Mouse (Mus musculus) frontal cortex, adult 2 months (tissue): ENCODE results near the gene Epha2. TPM values are rescaled to one million over a fixed set of nuclear protein-coding genes. Genes with fewer than 3 reads are reported as not detected.

Experiments used
- DNase-seq, 2 experiments: peaks; one replicate each; pipeline ENCODE4 v3.0.0; 2022; ENCODE audit warnings: low spot score in 1 of 2; ENCODE audit errors: extremely low spot score in 1 of 2
- polyA plus RNA-seq: library from polyadenylated mRNA; depleted of rRNA; stranded (reverse); fragments of >200 nt; gene quantifications from 2 replicates; pipeline ENCODE4 v1.2.3, GENCODE M21; 2012; rRNA removed

Gene Epha2
- polyA plus RNA-seq: 2.3 and 2.6 TPM in 2 replicates

- DNase-seq: peak; percentile 37 to 79
These were observed at the start of gene Epha2 for GRCm38 (mm10) chr4:141301116-141301553. Gene Epha2, plus strand, starts transcription at chr4:141301240.

- no peak for DNase-seq
These were observed 48.4 kb upstream of the Epha2 start for GRCm38 (mm10) chr4:141252641-141253040.

GRCm38 (mm10) chr4:141254234-141254633 is 46.8 kb upstream of the Epha2 start:
- DNase-seq: no peak

- no peak for DNase-seq
These were observed 43.6 kb upstream of the Epha2 start for GRCm38 (mm10) chr4:141257440-141257839.

GRCm38 (mm10) chr4:141259413-141259812 is 41.6 kb upstream of the Epha2 start:
- DNase-seq: no peak

GRCm38 (mm10) chr4:141260007-141260723 is 40.9 kb upstream of the Epha2 start:
- DNase-seq: no peak

GRCm38 (mm10) chr4:141262906-141263637 is 38.0 kb upstream of the Epha2 start:
- DNase-seq: no peak

- no peak for DNase-seq
These were observed 34.9 kb upstream of the Epha2 start for GRCm38 (mm10) chr4:141265979-141266637.

GRCm38 (mm10) chr4:141267250-141267649 is 33.8 kb upstream of the Epha2 start:
- DNase-seq: no peak

GRCm38 (mm10) chr4:141267837-141268236 is 33.2 kb upstream of the Epha2 start:
- peak; percentile 41 to 79 for DNase-seq

- no peak for DNase-seq
These were observed 32.7 kb upstream of the Epha2 start for GRCm38 (mm10) chr4:141268350-141268749.

- no peak for DNase-seq
These were observed 32.0 kb upstream of the Epha2 start for GRCm38 (mm10) chr4:141269080-141269479.

- no peak for DNase-seq
These were observed 30.7 kb upstream of the Epha2 start for GRCm38 (mm10) chr4:141270201-141270940.

GRCm38 (mm10) chr4:141271228-141271627 is 29.8 kb upstream of the Epha2 start:
- no peak for DNase-seq

- DNase-seq: no peak
These were observed 29.3 kb upstream of the Epha2 start for GRCm38 (mm10) chr4:141271721-141272120.

- no peak for DNase-seq
These were observed 28.2 kb upstream of the Epha2 start for GRCm38 (mm10) chr4:141272878-141273277.

- DNase-seq: peak; percentile 28 to 81
These were observed 27.7 kb upstream of the Epha2 start for GRCm38 (mm10) chr4:141273296-141273695.

GRCm38 (mm10) chr4:141274485-141275341 is 26.3 kb upstream of the Epha2 start:
- no peak for DNase-seq

GRCm38 (mm10) chr4:141277157-141277556 is 23.9 kb upstream of the Epha2 start:
- DNase-seq: no peak

GRCm38 (mm10) chr4:141278154-141278553 is 22.9 kb upstream of the Epha2 start:
- DNase-seq: no peak
